Mouse (Mus musculus) heart, postnatal 14 days (tissue): Measurements from ENCODE around the gene Pla2g4f. TPM values are rescaled to one million over a fixed set of nuclear protein-coding genes. Genes with fewer than 3 reads are reported as not detected.
A peak's percentile ranks its signal among the peaks of the same experiment; 100 is the strongest.

ENCODE experiments used
- DNase-seq, 2 experiments: peaks; one replicate each; pipeline ENCODE4 v3.0.0; 2021 to 2022
- intact Hi-C: fragments of 180-260 bp; cut with DNase I; formaldehyde crosslinking; loops from one replicate; pipeline ENCODE4 v1.15.1; 2025
- total RNA-seq, 2 experiments: library from RNA; stranded (reverse); gene quantifications; 2 replicates each; pipeline ENCODE4 v1.2.3; 2021

Pla2g4f gene
- total RNA-seq, 2 experiments from 2014 or later, result not detected

- intact Hi-C loops, result loop anchor here (5.0 kb wide), 1 partner anchor 111 kb away; no protein-coding TSS in a partner anchor
- no peak for DNase-seq
Observed at GRCm38 (mm10) chr2:120283550-120283949, 30.4 kb downstream of the Pla2g4f start.

DNA sequence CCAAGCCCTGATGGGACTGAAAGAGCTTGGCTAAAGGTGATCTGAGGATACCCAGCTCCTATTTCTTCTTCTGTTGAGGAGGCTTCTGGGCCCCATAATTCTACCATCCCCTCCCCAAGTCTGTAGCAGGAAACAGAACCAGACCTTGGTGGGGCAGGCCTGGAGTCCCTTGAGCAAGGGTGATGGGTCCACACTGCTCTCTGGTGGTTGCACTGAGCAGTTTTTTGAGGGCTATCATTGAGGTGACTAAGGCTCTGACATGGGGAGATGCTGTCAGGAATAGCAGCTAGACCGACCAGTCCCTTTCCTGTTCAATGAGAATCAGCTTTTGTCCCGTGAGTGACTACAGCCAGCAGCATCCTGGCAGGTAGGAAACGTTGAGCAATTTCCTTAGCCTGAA, 32.7 kb downstream of the Pla2g4f start:
- no peak for DNase-seq
- intact Hi-C loops, result loop anchor here (5.0 kb wide), 1 partner anchor 109 kb away; no protein-coding TSS in a partner anchor

DNA sequence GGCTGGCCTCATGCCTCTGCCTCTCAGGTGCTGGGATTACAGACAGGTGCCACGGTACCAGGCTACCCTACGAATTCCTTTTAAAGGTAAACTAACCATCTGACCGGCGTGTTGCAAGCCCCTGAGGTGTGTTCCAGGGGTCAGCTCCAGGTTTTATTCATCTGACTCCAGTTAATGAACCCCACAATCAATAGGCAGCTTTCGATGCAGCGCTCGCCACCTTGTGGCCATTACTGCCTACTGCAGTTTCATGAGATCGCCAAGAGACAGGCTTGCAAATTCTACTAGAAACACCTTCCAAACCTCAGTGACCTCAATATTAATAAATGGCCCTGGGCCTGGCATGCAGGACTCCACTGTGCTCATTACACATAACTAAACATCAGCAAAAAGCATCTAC, 34.0 kb downstream of the Pla2g4f start:
- DNase-seq, result peak; percentile 40 to 64
- intact Hi-C loops, result loop anchor here (5.0 kb wide), 2 partner anchors 108 to 198 kb away; no protein-coding TSS in a partner anchor

GRCm38 (mm10) chr2:120276951-120277350, 37.0 kb downstream of the Pla2g4f start:
- intact Hi-C loops, result loop anchor here (5.0 kb wide), 1 partner anchor 195 kb away; no protein-coding TSS in a partner anchor

DNA sequence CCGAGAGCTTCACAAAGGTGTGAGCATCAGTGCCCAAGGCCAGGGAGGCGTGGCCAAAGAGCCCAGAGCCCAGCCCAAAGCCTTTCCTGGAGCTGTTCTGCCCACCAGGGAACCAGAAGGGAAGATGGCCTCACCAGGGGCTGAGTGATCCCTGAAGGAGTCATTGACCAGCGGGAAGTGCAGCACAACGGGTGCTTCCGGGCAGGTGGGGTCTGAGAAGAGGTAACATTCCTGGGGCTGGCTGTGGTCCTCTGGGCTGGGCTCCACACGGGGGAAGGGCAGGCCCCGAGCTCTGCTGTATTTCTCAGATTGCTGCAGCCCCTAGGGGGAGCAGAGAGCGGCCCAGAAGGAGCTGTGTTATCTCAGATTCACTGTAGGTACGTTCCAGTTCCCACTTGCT, 45.3 kb downstream of the Pla2g4f start:
- no peak for DNase-seq

More at GRCm38 (mm10) chr2:120276951-120277350, 37.0 kb downstream of the Pla2g4f start:
- DNase-seq, result no peak

GRCm38 (mm10) chr2:120265523-120265922, 48.4 kb downstream of the Pla2g4f start:
- no peak for DNase-seq
- intact Hi-C loops, result loop anchor here (1.0 kb wide), 1 partner anchor 92 kb away; no protein-coding TSS in a partner anchor

More for the DNA sequence above, 45.3 kb downstream of the Pla2g4f start:
- intact Hi-C loops, result no loop called here

GRCm38 (mm10) chr2:120264858-120265257, 49.1 kb downstream of the Pla2g4f start:
- no peak for DNase-seq
- intact Hi-C loops, result loop anchor here (1.0 kb wide), 1 partner anchor 92 kb away; no protein-coding TSS in a partner anchor

DNA sequence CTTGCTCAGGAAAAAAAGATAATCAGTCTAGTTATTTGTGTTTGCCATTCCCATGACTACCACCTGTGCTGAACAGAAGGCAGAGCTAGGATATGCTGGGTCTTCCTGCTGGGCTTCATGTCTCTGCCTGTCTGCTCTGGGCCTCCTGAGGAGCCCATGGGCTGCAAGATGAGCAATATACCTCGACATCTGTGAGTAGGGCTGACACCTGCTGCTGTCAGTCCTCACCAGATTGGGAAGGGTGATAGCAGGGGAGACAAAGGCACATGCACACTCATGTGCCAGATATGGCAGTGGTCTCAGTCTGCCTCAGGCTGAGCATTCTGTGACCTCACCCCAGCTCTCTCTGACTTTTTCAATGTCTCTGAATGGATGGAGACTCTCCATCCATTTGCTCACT, 51.1 kb downstream of the Pla2g4f start:
- intact Hi-C loops, result no loop called here
- DNase-seq, result no peak

- no peak for DNase-seq
- intact Hi-C loops, result no loop called here
Observed at GRCm38 (mm10) chr2:120261346-120261745, 52.6 kb downstream of the Pla2g4f start.

DNA sequence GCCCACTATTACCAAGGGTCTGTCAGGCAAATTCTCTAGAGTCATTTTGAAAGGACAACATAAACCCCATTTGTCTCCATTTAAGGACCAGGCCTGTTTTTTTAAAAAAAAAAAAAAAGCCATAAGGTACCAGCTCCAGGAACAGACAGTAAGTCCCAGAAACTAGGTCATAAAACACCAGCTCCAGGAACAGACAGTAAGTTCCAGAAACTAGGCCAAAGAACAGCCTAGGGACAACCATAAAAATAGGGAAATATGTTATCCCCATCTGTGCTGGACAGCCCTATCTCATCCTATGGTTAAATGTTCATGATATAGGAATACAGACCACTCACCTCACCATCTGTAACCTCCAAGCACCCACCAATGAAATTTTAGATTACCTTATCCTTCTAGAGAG, 57.7 kb downstream of the Pla2g4f start:
- intact Hi-C loops, result no loop called here
- no peak for DNase-seq

GRCm38 (mm10) chr2:120252644-120253043, 61.3 kb downstream of the Pla2g4f start:
- intact Hi-C loops, result no loop called here
- no peak for DNase-seq

Other genes starting within 250 kb of the Pla2g4f start
- gene Ehd4, start 159.6 kb downstream of the Pla2g4f start, total RNA-seq, result 100 to 1,000 TPM; 439 to 440 TPM
- 1 to 10 TPM; 3.6 to 3.8 TPM for gene Pla2g4e, start 68.8 kb downstream of the Pla2g4f start, total RNA-seq
- gene Pla2g4d, start 25.0 kb downstream of the Pla2g4f start, total RNA-seq, result not detected
- 10 to 100 TPM; 26.4 to 28.9 TPM for gene Vps39, start 39.0 kb upstream of the Pla2g4f start, total RNA-seq
- gene Ganc, start 89.7 kb upstream of the Pla2g4f start, total RNA-seq, result 10 to 100 TPM; 23.4 to 23.5 TPM
- 10 to 100 TPM; 19.1 to 19.7 TPM for gene Tmem87a, start 89.9 kb upstream of the Pla2g4f start, total RNA-seq
- gene Capn3, start 141.9 kb upstream of the Pla2g4f start, total RNA-seq, result 1 to 10 TPM; 2.0 to 2.9 TPM
- gene Zfp106, start 249.7 kb upstream of the Pla2g4f start, total RNA-seq, result 100 to 1,000 TPM; 266 to 269 TPM